Mouse (Mus musculus) left cerebral cortex, postnatal 25 days (tissue): ENCODE results near the gene Krt6b. TPM values are rescaled to one million over a fixed set of nuclear protein-coding genes. Genes with fewer than 3 reads are reported as not detected.

Experiments used
- microRNA-seq, 2 experiments: library from miRNA; unstranded; fragments of <30 nt; microRNA quantifications; one replicate each; pipeline ENCODE4 v1.2.0; 2022
- total RNA-seq, 2 experiments: library from RNA; stranded (reverse); gene quantifications; 2 replicates each; pipeline ENCODE4 v1.2.3; 2021

Krt6b gene
- total RNA-seq, 2 experiments from 2014 or later: not detected

Small RNAs within 50 kb of the gene (microRNA-seq; reads per million reads assigned to microRNA genes)
- 0 reads per million in 2 experiments for gene Gm44323
- 0 reads per million in 2 experiments for gene Gm44342
- gene Gm44383: 0 reads per million in 2 experiments
- 0 reads per million in 2 experiments for gene Gm44479

Other genes with a start within 250 kb of the Krt6b start
- gene Krt87, start 241.5 kb downstream of the Krt6b start, total RNA-seq: not detected
- not detected for gene Krt88, start 232.5 kb downstream of the Krt6b start, total RNA-seq
- not detected for gene Krt81, start 216.5 kb downstream of the Krt6b start, total RNA-seq
- not detected for gene Krt86, start 206.8 kb downstream of the Krt6b start, total RNA-seq
- gene Krt83, start 188.8 kb downstream of the Krt6b start, total RNA-seq: not detected
- gene Gm49425, start 163.0 kb downstream of the Krt6b start, total RNA-seq: not detected
- not detected for gene Krt84, start 147.5 kb downstream of the Krt6b start, total RNA-seq
- not detected for gene Krt82, start 129.6 kb downstream of the Krt6b start, total RNA-seq
- gene Krt90, start 117.3 kb downstream of the Krt6b start, total RNA-seq: not detected
- gene Krt75, start 106.4 kb downstream of the Krt6b start, total RNA-seq: not detected
- not detected for gene Gm5414, start 52.1 kb downstream of the Krt6b start, total RNA-seq
- not detected for gene Gm5478, start 32.9 kb downstream of the Krt6b start, total RNA-seq
- gene Krt6a, start 14.0 kb upstream of the Krt6b start, total RNA-seq: not detected
- gene Krt5, start 32.6 kb upstream of the Krt6b start, total RNA-seq: not detected
- not detected for gene Krt71, start 62.8 kb upstream of the Krt6b start, total RNA-seq
- not detected for gene Krt72, start 106.2 kb upstream of the Krt6b start, total RNA-seq
- 1 to 10 TPM; 1.3 to 2.0 TPM for gene Krt73, start 122.1 kb upstream of the Krt6b start, total RNA-seq
- gene Krt2, start 137.9 kb upstream of the Krt6b start, total RNA-seq: under 1 TPM; 0.16 to 0.23 TPM
- gene Krt1, start 170.5 kb upstream of the Krt6b start, total RNA-seq: 1 to 10 TPM; 2.4 to 2.5 TPM
- gene Krt77, start 189.4 kb upstream of the Krt6b start, total RNA-seq: 10 to 100 TPM; 10.1 to 12.6 TPM
- not detected for gene Krt76, start 212.6 kb upstream of the Krt6b start, total RNA-seq
- not detected for gene Krt4, start 244.4 kb upstream of the Krt6b start, total RNA-seq